Mouse (Mus musculus) MEL (cell line): ENCODE results near the gene Mdfic. TPM values are rescaled to one million over a fixed set of nuclear protein-coding genes. Genes with fewer than 3 reads are reported as not detected.

Experiments used
- DNase-seq: peaks from one replicate; pipeline ENCODE4 v3.0.0; 2011; ENCODE audit warnings: low read depth, low spot score
- H3K27ac ChIP-seq: 2 replicates; pipeline ENCODE4 v1.5.1; 2012; ENCODE audit warnings: low read depth, mild to moderate bottlenecking, control low read depth, low read length, moderate library complexity; ENCODE audit not compliant: control insufficient read depth
- H3K27me3 ChIP-seq, 2 experiments: fragments of 150-350 bp in 1 of 2; sonication (generic) in 1 of 2; 2 replicates each; pipeline ENCODE4 v1.6.1; 2012; ENCODE audit warnings: low read length in 2 of 2, mild to moderate bottlenecking in 2 of 2, improper control_type of control experiment in 1 of 2, moderate library complexity in 1 of 2; ENCODE audit not compliant: insufficient read depth in 2 of 2, control insufficient read depth in 1 of 2
- H3K36me3 ChIP-seq, 2 experiments: 2 replicates each; pipeline ENCODE4 v1.6.1; 2012 to 2014; ENCODE audit warnings: low read length in 2 of 2, improper control_type of control experiment in 1 of 2, inconsistent platforms in 1 of 2, mild to moderate bottlenecking in 1 of 2; ENCODE audit not compliant: insufficient read depth in 2 of 2, control insufficient read depth in 1 of 2
- H3K4me1 ChIP-seq, 2 experiments: fragments of 150-350 bp in 1 of 2; sonication (generic) in 1 of 2; 2 replicates each; pipeline ENCODE4 v1.6.1; 2012; ENCODE audit warnings: low read length in 2 of 2, improper control_type of control experiment in 1 of 2, mild to moderate bottlenecking in 1 of 2; ENCODE audit not compliant: insufficient read depth in 2 of 2, control insufficient read depth in 1 of 2
- H3K4me3 ChIP-seq, 2 experiments: fragments of 150-350 bp in 1 of 2; sonication (generic) in 1 of 2; 2 replicates each; pipeline ENCODE4 v1.5.1; 2012; ENCODE audit warnings: low read depth in 2 of 2, low read length in 2 of 2, mild to moderate bottlenecking in 2 of 2, moderate library complexity in 2 of 2, control low read depth in 1 of 2, improper control_type of control experiment in 1 of 2; ENCODE audit not compliant: control insufficient read depth in 1 of 2, insufficient read depth in 1 of 2
- H3K79me2 ChIP-seq: 2 replicates; pipeline ENCODE4 v1.6.1; 2012; ENCODE audit warnings: mild to moderate bottlenecking, low read length, moderate library complexity; ENCODE audit not compliant: control insufficient read depth, poor library complexity, insufficient read depth
- H3K9ac ChIP-seq: 2 replicates; pipeline ENCODE4 v1.6.1; 2012; ENCODE audit warnings: low read depth, mild to moderate bottlenecking, control low read depth, low read length, moderate library complexity; ENCODE audit not compliant: control insufficient read depth, poor library complexity, severe bottlenecking
- H3K9me3 ChIP-seq: fragments of 150-350 bp; sonication (generic); replicated peaks from 2 replicates; pipeline ENCODE4 v1.6.1; 2012; ENCODE audit warnings: mild to moderate bottlenecking, low read length, improper control_type of control experiment, moderate library complexity; ENCODE audit not compliant: insufficient read depth
- CHD1 ChIP-seq: IDR thresholded peaks from 2 replicates; pipeline ENCODE4 v1.6.1; 2012; ENCODE audit warnings: low read depth, mild to moderate bottlenecking, inconsistent platforms, low read length, improper control_type of control experiment
- CTCF ChIP-seq, 3 experiments: IDR thresholded peaks in 2 of 3; conservative IDR thresholded peaks in 1 of 3; 2 replicates each; pipeline ENCODE4 v1.5.1; 2011 to 2012; ENCODE audit warnings: low read length in 3 of 3, low read depth in 2 of 3, mild to moderate bottlenecking in 2 of 3, improper control_type of control experiment in 1 of 3, inconsistent platforms in 1 of 3, mixed read lengths in 1 of 3, moderate library complexity in 1 of 3; ENCODE audit not compliant: control insufficient read depth in 1 of 3, insufficient read depth in 1 of 3, poor library complexity in 1 of 3, severe bottlenecking in 1 of 3
- E2F4 ChIP-seq: IDR thresholded peaks from 2 replicates; pipeline ENCODE4 v1.6.1; 2011; ENCODE audit warnings: low read depth, low read length, improper control_type of control experiment, borderline replicate concordance
- ETS1 ChIP-seq: IDR thresholded peaks from 2 replicates; pipeline ENCODE4 v1.6.1; 2012; ENCODE audit warnings: low read depth, mild to moderate bottlenecking, inconsistent platforms, low read length, improper control_type of control experiment, moderate library complexity
- MEF2A ChIP-seq: IDR thresholded peaks from 2 replicates; pipeline ENCODE4 v1.6.1; 2014; ENCODE audit warnings: low read depth, mild to moderate bottlenecking, inconsistent platforms, low read length, improper control_type of control experiment; ENCODE audit not compliant: poor library complexity, insufficient replicate concordance, severe bottlenecking; ENCODE audit errors: extremely low read depth
- MYC ChIP-seq: IDR thresholded peaks from 2 replicates; pipeline ENCODE4 v1.6.1; 2011; ENCODE audit warnings: low read depth, mild to moderate bottlenecking, low read length, improper control_type of control experiment, moderate library complexity
- NELFE ChIP-seq: IDR thresholded peaks from 2 replicates; pipeline ENCODE4 v1.6.1; 2011; ENCODE audit warnings: low read depth, low read length, improper control_type of control experiment
- NRF1 ChIP-seq: IDR thresholded peaks from 2 replicates; pipeline ENCODE4 v1.6.1; 2014; ENCODE audit warnings: low read depth, mild to moderate bottlenecking, inconsistent platforms, low read length, improper control_type of control experiment, moderate library complexity; ENCODE audit not compliant: poor library complexity, insufficient read depth, severe bottlenecking
- POLR2A ChIP-seq, 2 experiments: IDR thresholded peaks; 2 replicates each; pipeline ENCODE4 v1.6.1; 2011 to 2012; ENCODE audit warnings: low read length in 2 of 2, mild to moderate bottlenecking in 2 of 2, control low read depth in 1 of 2, improper control_type of control experiment in 1 of 2, low read depth in 1 of 2, moderate library complexity in 1 of 2; ENCODE audit not compliant: control insufficient read depth in 1 of 2, insufficient read depth in 1 of 2, poor library complexity in 1 of 2
- RAD21 ChIP-seq: IDR thresholded peaks from 2 replicates; pipeline ENCODE4 v1.6.1; 2011; ENCODE audit warnings: mild to moderate bottlenecking, low read depth, low read length, improper control_type of control experiment
- RCOR1 ChIP-seq: IDR thresholded peaks from 2 replicates; pipeline ENCODE4 v1.6.1; 2012; ENCODE audit warnings: low read depth, mild to moderate bottlenecking, inconsistent platforms, low read length, improper control_type of control experiment
- SIN3A ChIP-seq: IDR thresholded peaks from 2 replicates; pipeline ENCODE4 v1.6.1; 2012; ENCODE audit warnings: low read length, improper control_type of control experiment, inconsistent platforms
- SMC3 ChIP-seq: IDR thresholded peaks from 2 replicates; pipeline ENCODE4 v1.6.1; 2011; ENCODE audit warnings: low read depth, low read length, improper control_type of control experiment
- TBP ChIP-seq: IDR thresholded peaks from 2 replicates; pipeline ENCODE4 v1.8.0; 2011; ENCODE audit warnings: low read depth, low read length, improper control_type of control experiment
- TCF12 ChIP-seq: IDR thresholded peaks from 2 replicates; pipeline ENCODE4 v1.6.1; 2014; ENCODE audit warnings: low read depth, mild to moderate bottlenecking, inconsistent platforms, low read length, improper control_type of control experiment, moderate library complexity
- ZC3H11A ChIP-seq: IDR thresholded peaks from 2 replicates; pipeline ENCODE4 v1.6.1; 2012; ENCODE audit warnings: low read depth, mild to moderate bottlenecking, inconsistent platforms, low read length, improper control_type of control experiment
- ZKSCAN1 ChIP-seq: IDR thresholded peaks from 2 replicates; pipeline ENCODE4 v1.6.1; 2012; ENCODE audit warnings: low read depth, mild to moderate bottlenecking, inconsistent platforms, low read length, improper control_type of control experiment, moderate library complexity
- polyA plus RNA-seq, 2 experiments: library from polyadenylated mRNA; stranded (reverse) in 1 of 2; unstranded in 1 of 2; fragments of >175 nt in 1 of 2; fragments of >200 nt in 1 of 2; gene quantifications; 2 replicates each; pipeline versions ENCODE4 v1.2.1 to v1.2.4; 2012; ENCODE audit warnings: low replicate concordance in 2 of 2, low read depth in 1 of 2; ENCODE audit not compliant: insufficient read length in 2 of 2, insufficient read depth in 1 of 2, missing spikeins in 1 of 2
- total RNA-seq: library from RNA; depleted of rRNA; stranded (reverse); fragments of 300-350 nt; gene quantifications from 2 replicates; pipeline ENCODE4 v1.2.3, GENCODE M21; 2012

Mdfic gene
- total and polyA plus RNA-seq, 3 experiments = not detected

DNA sequence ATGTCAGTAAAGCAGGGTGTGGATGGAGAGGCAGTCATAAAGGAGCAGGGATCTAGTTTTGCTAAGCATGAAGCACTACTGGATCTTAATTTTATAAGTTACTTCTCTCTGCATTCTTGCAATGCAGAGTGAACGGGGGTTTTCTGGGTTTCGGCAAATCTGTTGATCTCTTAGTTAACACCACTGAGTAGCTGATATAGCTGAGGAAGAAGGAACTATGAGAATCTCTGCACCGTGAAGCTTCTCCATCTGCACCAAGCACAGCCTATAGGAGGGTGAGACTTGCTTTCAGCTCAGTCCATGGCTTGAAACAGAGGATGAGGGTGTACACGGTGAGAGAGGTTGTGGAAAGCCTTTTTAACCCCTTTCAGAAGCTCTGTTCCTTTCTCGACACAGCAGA lies 29.6 kb downstream of the Mdfic start:
- H3K27me3 ChIP-seq = no peaks in the 10 kb centered on the region
- H3K4me3 ChIP-seq = no peak overlapping the region
- H3K9me3 ChIP-seq = no peaks in the 10 kb centered on the region
- TF ChIP-seq ZKSCAN1 = no peak
- no peak for TF ChIP-seq E2F4
- no peak for TF ChIP-seq ETS1
- TF ChIP-seq TBP = no peak
- H3K27ac ChIP-seq = no peak overlapping the region
- no peak overlapping the region for H3K9ac ChIP-seq
- H3K4me1 ChIP-seq = no peaks in the 10 kb centered on the region
- no peak for DNase-seq
- H3K79me2 ChIP-seq = no peaks in the 10 kb centered on the region
- no peaks in the 10 kb centered on the region for H3K36me3 ChIP-seq

DNA sequence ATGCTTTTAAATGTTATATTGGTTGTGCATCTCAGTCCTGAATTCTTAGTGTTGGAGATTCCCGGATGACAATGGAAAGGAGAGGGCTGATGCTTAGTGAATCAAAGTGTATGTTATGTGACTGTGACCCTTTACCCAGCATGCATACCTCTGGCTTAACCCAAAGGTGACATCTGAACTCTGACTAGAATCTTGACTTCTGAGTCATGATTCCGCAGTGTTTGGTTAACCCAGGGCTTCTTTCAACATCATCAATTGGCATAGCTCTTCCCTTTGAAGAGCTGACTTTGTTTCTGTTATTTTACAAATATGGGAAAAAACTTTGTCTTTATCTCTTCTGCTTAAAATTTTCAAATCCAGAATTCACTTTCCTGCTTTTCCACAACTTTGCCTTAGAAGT lies 30.9 kb downstream of the Mdfic start:
- no peaks in the 10 kb centered on the region for H3K9me3 ChIP-seq
- no peaks in the 10 kb centered on the region for H3K27me3 ChIP-seq
- DNase-seq = no peak
- no peaks in the 10 kb centered on the region for H3K36me3 ChIP-seq
- H3K27ac ChIP-seq = no peak overlapping the region
- H3K4me1 ChIP-seq = no peaks in the 10 kb centered on the region
- TF ChIP-seq CTCF (IDR thresholded peaks at IDR 0.05 in 2 of 3, conservative IDR thresholded peaks at IDR 0.05 in 1 of 3; ENCODE audit: control insufficient read depth in 1 of 3, insufficient read depth in 1 of 3, low read depth in 2 of 3, low read length in 3 of 3, poor library complexity in 1 of 3, severe bottlenecking in 1 of 3) (no peak), ZC3H11A (no peak), MEF2A (no peak), CHD1 (no peak), RAD21 (no peak), RCOR1 (no peak), TCF12 (no peak), SMC3 (no peak), NELFE (no peak), MYC (no peak), SIN3A (no peak), POLR2A (IDR thresholded peaks at IDR 0.05; ENCODE audit: control insufficient read depth in 1 of 2, insufficient read depth in 1 of 2, low read depth in 1 of 2, low read length in 2 of 2, poor library complexity in 1 of 2) (no peak), ETS1 (no peak), NRF1 (no peak)
- H3K4me3 ChIP-seq = no peak overlapping the region
- no peak overlapping the region for H3K9ac ChIP-seq
- H3K79me2 ChIP-seq = no peaks in the 10 kb centered on the region
